Mouse (Mus musculus): ENCODE results near the gene Ankrd24.
"Not testable (repeated sequence)": the region's sequence is repeated elsewhere in the genome, so short reads cannot be mapped to it uniquely, and the experiment has no call there.

DNA sequence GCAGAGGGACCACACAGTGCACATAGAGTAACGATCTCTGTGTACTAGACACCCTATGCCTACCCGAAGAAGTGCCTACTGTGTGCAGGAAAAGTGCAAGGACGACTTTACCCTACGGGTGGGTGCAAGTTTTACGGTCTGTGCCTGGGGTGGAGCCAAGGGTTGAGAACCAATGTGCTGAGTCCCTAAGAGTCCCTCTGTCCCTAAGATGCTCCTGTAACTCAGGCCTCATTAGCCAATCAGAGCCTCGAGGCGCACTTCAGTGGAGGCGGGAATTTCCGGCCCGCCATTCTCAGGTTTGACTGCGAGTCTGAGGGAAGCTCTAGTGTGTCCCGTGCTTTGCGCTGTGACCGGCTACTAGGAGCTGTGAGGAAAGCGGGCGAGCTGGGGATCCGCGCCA lies 58.8 kb downstream of the Ankrd24 start:
- TF ChIP-seq CTCF, EP300 (IDR thresholded peaks at IDR 0.05; ENCODE audit: low read depth): not testable (repeated sequence)

Data from liver, embryonic 14.5 days (tissue).